Comparison of ENCODE assay signal across 10 mouse cellular contexts in genomic region chr4:97689456-97690383, GRCm38 (mm10).
DNase-seq lines count a peak whose midpoint lies in the region; ATAC-seq and TF ChIP-seq lines count a peak whose summit lies in the region.
"Had no signal": no experiment of that assay in that cellular context is flagged by ENCODE, and none has a peak within 500 bp of the region (broad histone marks: within the 10 kb centered on the region; RNA-seq: fewer than 3 reads in every experiment).

No protein-coding gene starts in this region.

- H3K9me3 ChIP-seq in heart, embryonic 13.5 days, result no peaks in the 10 kb centered on the region
- no peaks in the 10 kb centered on the region for H3K9me3 ChIP-seq in stomach, embryonic 16.5 days (replicated peaks; ENCODE audit: control insufficient read depth, low read length)
- no peaks in the 10 kb centered on the region for H3K9me3 ChIP-seq in forebrain, postnatal 0 days (ENCODE audit: low read length)
- H3K9me3 ChIP-seq: embryonic facial prominence, embryonic 13.5 days; megakaryocyte, embryonic 14.5 days had no signal

- H3K27ac ChIP-seq in heart, embryonic 13.5 days (replicated peaks), result peak overlapping the region; percentile 63
- H3K27ac ChIP-seq in stomach, embryonic 16.5 days (ENCODE audit: low read length), result no peak overlapping the region
- no peak overlapping the region for H3K27ac ChIP-seq in forebrain, postnatal 0 days (ENCODE audit: low read depth, low read length)
- H3K27ac ChIP-seq: embryonic facial prominence, embryonic 13.5 days had no signal

- peak; percentile 23 for DNase-seq in ovary, postnatal 36 days (ENCODE audit: low spot score)
- no peak for DNase-seq in ovary, postnatal 10 days (ENCODE audit: low spot score)
- peak; percentile 33 to 61 for DNase-seq in kidney, postnatal 25 days
- no peak for DNase-seq in forebrain, postnatal 0 days
- DNase-seq in right cerebral cortex, postnatal 14 days, result no peak
- DNase-seq in cerebellum, adult 18-20 months, result no peak

- peaks cover 19% of the 10 kb centered on the region for H3K4me1 ChIP-seq in heart, embryonic 13.5 days
- H3K4me1 ChIP-seq in stomach, embryonic 16.5 days (ENCODE audit: control insufficient read depth, insufficient read depth, low read length), result peaks cover 9% of the 10 kb centered on the region; the same call in 1 of the 2 replicates
- no peaks in the 10 kb centered on the region for H3K4me1 ChIP-seq in forebrain, postnatal 0 days (ENCODE audit: insufficient read depth)
- H3K4me1 ChIP-seq: embryonic facial prominence, embryonic 13.5 days; megakaryocyte, embryonic 14.5 days had no signal

- no peak for TF ChIP-seq CTCF in forebrain, postnatal 0 days (IDR thresholded peaks at IDR 0.05; ENCODE audit: low read depth)

- 42% methylated on average over 8 of the region's 8 CpGs for WGBS in heart, embryonic 13.5 days
- 36% methylated on average over 8 of the region's 8 CpGs for WGBS in stomach, embryonic 16.5 days
- WGBS in forebrain, postnatal 0 days, result 67% methylated on average over 8 of the region's 8 CpGs

- H3K4me3 ChIP-seq in heart, embryonic 13.5 days, result no peak overlapping the region
- H3K4me3 ChIP-seq in stomach, embryonic 16.5 days (replicated peaks; ENCODE audit: low read length), result no peak overlapping the region
- no peak overlapping the region for H3K4me3 ChIP-seq in forebrain, postnatal 0 days (ENCODE audit: low read depth, low read length)
- H3K4me3 ChIP-seq: embryonic facial prominence, embryonic 13.5 days; megakaryocyte, embryonic 14.5 days had no signal

- no peaks in the 10 kb centered on the region for H3K27me3 ChIP-seq in heart, embryonic 13.5 days (replicated peaks)
- H3K27me3 ChIP-seq in stomach, embryonic 16.5 days (ENCODE audit: control insufficient read depth, insufficient read depth, low read length), result no peaks in the 10 kb centered on the region
- H3K27me3 ChIP-seq in forebrain, postnatal 0 days (ENCODE audit: insufficient read depth, low read length), result no peaks in the 10 kb centered on the region
- H3K27me3 ChIP-seq: embryonic facial prominence, embryonic 13.5 days had no signal

- H3K36me3 ChIP-seq in heart, embryonic 13.5 days, result no peaks in the 10 kb centered on the region
- H3K36me3 ChIP-seq in stomach, embryonic 16.5 days (ENCODE audit: control insufficient read depth, insufficient read depth, low read length), result no peaks in the 10 kb centered on the region
- H3K36me3 ChIP-seq in forebrain, postnatal 0 days (ENCODE audit: insufficient read depth), result no peaks in the 10 kb centered on the region
- H3K36me3 ChIP-seq: embryonic facial prominence, embryonic 13.5 days had no signal

- H3K9ac ChIP-seq in heart, embryonic 13.5 days, result no peak overlapping the region
- no peak overlapping the region for H3K9ac ChIP-seq in stomach, embryonic 16.5 days (ENCODE audit: low read length)
- H3K9ac ChIP-seq in forebrain, postnatal 0 days, result no peak overlapping the region
- H3K9ac ChIP-seq: embryonic facial prominence, embryonic 13.5 days had no signal

- no peak overlapping the region for H3K4me2 ChIP-seq in heart, embryonic 13.5 days
- no peak overlapping the region for H3K4me2 ChIP-seq in stomach, embryonic 16.5 days (ENCODE audit: low read depth, low read length)
- H3K4me2 ChIP-seq in forebrain, postnatal 0 days (ENCODE audit: low read depth), result no peak overlapping the region
- H3K4me2 ChIP-seq: embryonic facial prominence, embryonic 13.5 days had no signal

- ATAC-seq in heart, embryonic 13.5 days (ENCODE audit: extremely low read depth, insufficient number of reproducible peaks, low FRiP score, low TSS enrichment), result no peak; the same call in 1 of the 2 replicates
- peak; percentile 75 for ATAC-seq in stomach, embryonic 16.5 days (ENCODE audit: insufficient read depth, low FRiP score)
- no peak for ATAC-seq in forebrain, postnatal 0 days

Comparison
In these comparisons a context has a peak if more than half of its experiments do, and no peak if none do; other contexts are left out.
1. DNase-seq: peak in ovary, postnatal 36 days (single experiment) and kidney, postnatal 25 days (2 of 2); none in ovary, postnatal 10 days (single experiment), forebrain, postnatal 0 days (single experiment), right cerebral cortex, postnatal 14 days (single experiment) and cerebellum, adult 18-20 months (0 of 2).